Mouse (Mus musculus) heart, adult 9 months (tissue): Measurements from ENCODE around the gene Cytl1.

Experiments
- DNase-seq, 2 experiments: peaks; one replicate each; pipeline ENCODE4 v3.0.0; 2022; ENCODE audit warnings: low spot score in 2 of 2

Cytl1 gene

GRCm38 (mm10) chr5:37735224-37735623 lies at the start of gene Cytl1:
Gene Cytl1 (plus strand): TSS chr5:37735519.
- DNase-seq, result peak in 1 of 2 experiments; percentile 29

GRCm38 (mm10) chr5:37692759-37693158 lies 42.6 kb upstream of the Cytl1 start:
- no peak for DNase-seq

GRCm38 (mm10) chr5:37695773-37696172 lies 39.5 kb upstream of the Cytl1 start:
- no peak for DNase-seq

GRCm38 (mm10) chr5:37697286-37697685 lies 38.0 kb upstream of the Cytl1 start:
- no peak for DNase-seq

GRCm38 (mm10) chr5:37699757-37700156 lies 35.6 kb upstream of the Cytl1 start:
- peak in 1 of 2 experiments; percentile 4 for DNase-seq

GRCm38 (mm10) chr5:37704962-37705361 lies 30.4 kb upstream of the Cytl1 start:
- DNase-seq, result no peak

- no peak for DNase-seq
Observed at GRCm38 (mm10) chr5:37708124-37708523, 27.2 kb upstream of the Cytl1 start.

GRCm38 (mm10) chr5:37709257-37709904 lies 25.9 kb upstream of the Cytl1 start:
- DNase-seq, result no peak

- peak; percentile 19 for DNase-seq
Observed at GRCm38 (mm10) chr5:37716505-37717372, 18.6 kb upstream of the Cytl1 start, which contains the start of gene Stk32b. Gene Stk32b (minus strand): TSS chr5:37717171.

GRCm38 (mm10) chr5:37717384-37717963 lies 17.8 kb upstream of the Cytl1 start:
- peak in 1 of 2 experiments; percentile 29 for DNase-seq

GRCm38 (mm10) chr5:37720670-37721069 lies 14.6 kb upstream of the Cytl1 start:
- no peak for DNase-seq

GRCm38 (mm10) chr5:37725220-37725886 lies 10.0 kb upstream of the Cytl1 start:
- peak; percentile 27 to 42 for DNase-seq

- peak; percentile 59 to 67 for DNase-seq
Observed at GRCm38 (mm10) chr5:37730781-37731180, 4.5 kb upstream of the Cytl1 start.

- no peak for DNase-seq
Observed at GRCm38 (mm10) chr5:37736213-37736612, 894 bp downstream of the Cytl1 start.

- no peak for DNase-seq
Observed at GRCm38 (mm10) chr5:37743889-37744707, 8.8 kb downstream of the Cytl1 start.

GRCm38 (mm10) chr5:37752027-37752967 lies 17.0 kb downstream of the Cytl1 start:
- DNase-seq, result peak in 1 of 2 experiments; percentile 47

- DNase-seq, result no peak
Observed at GRCm38 (mm10) chr5:37753366-37753765, 18.0 kb downstream of the Cytl1 start.

- peak in 1 of 2 experiments; percentile 24 for DNase-seq
Observed at GRCm38 (mm10) chr5:37762046-37762445, 26.7 kb downstream of the Cytl1 start.

GRCm38 (mm10) chr5:37765851-37766250 lies 30.5 kb downstream of the Cytl1 start:
- DNase-seq, result no peak

GRCm38 (mm10) chr5:37767231-37767630 lies 31.9 kb downstream of the Cytl1 start:
- no peak for DNase-seq
